Comparison of ENCODE assay signal across 8 mouse cellular contexts in the genomic region with DNA sequence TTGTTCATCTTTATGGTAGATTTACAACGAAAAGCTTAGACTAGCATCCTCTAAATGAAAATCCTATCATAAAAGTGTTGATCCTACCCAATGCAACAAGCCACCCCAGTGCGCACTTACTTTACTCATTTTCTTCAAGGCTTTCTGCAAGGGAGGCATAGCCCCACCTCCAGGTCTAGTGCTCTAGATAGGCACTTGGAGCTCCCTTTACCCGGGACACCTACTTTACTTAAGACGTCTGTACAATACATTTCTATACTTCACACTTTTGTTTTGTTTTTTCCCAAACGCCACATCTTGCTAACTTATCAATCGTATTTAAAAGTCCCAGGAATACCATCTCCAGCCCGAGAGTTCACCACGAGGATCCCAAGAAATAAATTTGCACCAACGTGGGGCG. TPM values are rescaled to one million over a fixed set of nuclear protein-coding genes. Genes with fewer than 3 reads are reported as not detected.
DNase-seq lines count a peak whose midpoint lies in the region; ATAC-seq and TF ChIP-seq lines count a peak whose summit lies in the region.

No protein-coding gene starts in this region.

- no peaks in the 10 kb centered on the region for H3K27me3 ChIP-seq in heart, postnatal 0 days (ENCODE audit: control insufficient read depth, insufficient read depth, low read length)
- no peaks in the 10 kb centered on the region for H3K27me3 ChIP-seq in MEL (ENCODE audit: control insufficient read depth in 1 of 2, insufficient read depth in 2 of 2, low read length in 2 of 2)
- no peaks in the 10 kb centered on the region for H3K27me3 ChIP-seq in hindbrain, embryonic 10.5 days (ENCODE audit: insufficient read depth, poor library complexity, severe bottlenecking)
- H3K27me3 ChIP-seq in midbrain, embryonic 11.5 days (ENCODE audit: control insufficient read depth, insufficient read depth, low read length) = no peaks in the 10 kb centered on the region

- ATAC-seq in heart, postnatal 0 days (ENCODE audit: insufficient read depth, low read depth) = no peak
- no peak for ATAC-seq in midbrain, embryonic 11.5 days (ENCODE audit: low FRiP score)

- H3K4me3 ChIP-seq in heart, postnatal 0 days (ENCODE audit: low read depth, low read length) = peak overlapping the region; percentile 56
- peak overlapping the region; percentile 84 to 90 for H3K4me3 ChIP-seq in MEL (ENCODE audit: control insufficient read depth in 1 of 2, insufficient read depth in 1 of 2, low read depth in 2 of 2, low read length in 2 of 2)
- H3K4me3 ChIP-seq in hindbrain, embryonic 10.5 days = peak overlapping the region; percentile 69
- H3K4me3 ChIP-seq in midbrain, embryonic 11.5 days (ENCODE audit: low read depth, low read length) = peak overlapping the region; percentile 54

- peaks cover 17% of the 10 kb centered on the region for H3K79me2 ChIP-seq in MEL (ENCODE audit: control insufficient read depth, insufficient read depth, low read length, poor library complexity)

- TF ChIP-seq CTCF in heart, postnatal 0 days (IDR thresholded peaks at IDR 0.05; ENCODE audit: low read depth) = no peak
- TF ChIP-seq CTCF in MEL (IDR thresholded peaks at IDR 0.05 in 2 of 3, conservative IDR thresholded peaks at IDR 0.05 in 1 of 3; ENCODE audit: control insufficient read depth in 1 of 3, insufficient read depth in 1 of 3, low read depth in 2 of 3, low read length in 3 of 3, poor library complexity in 1 of 3, severe bottlenecking in 1 of 3) = no peak

- no peak for DNase-seq in heart, postnatal 0 days (ENCODE audit: low spot score)
- no peak for DNase-seq in heart, postnatal 10 days
- peak; percentile 69 for DNase-seq in MEL (ENCODE audit: low read depth, low spot score)
- DNase-seq in hindbrain, embryonic 10.5 days (ENCODE audit: low spot score) = no peak
- no peak for DNase-seq in midbrain, embryonic 11.5 days (ENCODE audit: low spot score, missing footprints)
- no peak for DNase-seq in adrenal gland, adult (ENCODE audit: inconsistent age in 2 of 2, low spot score in 1 of 2)
- no peak for DNase-seq in natural killer cell, adult 2 months (ENCODE audit: low spot score in 2 of 2)
- DNase-seq in retina, embryonic 14.5 days (ENCODE audit: low spot score) = no peak

- WGBS in heart, postnatal 0 days = 9% methylated on average over 10 of the region's 10 CpGs
- 12% methylated on average over 10 of the region's 10 CpGs for WGBS in hindbrain, embryonic 10.5 days
- WGBS in midbrain, embryonic 11.5 days = 17% methylated on average over 10 of the region's 10 CpGs

- no peak for TF ChIP-seq RAD21 in MEL (IDR thresholded peaks at IDR 0.05; ENCODE audit: low read depth, low read length)

- peak overlapping the region; percentile 84 for H3K27ac ChIP-seq in heart, postnatal 0 days (ENCODE audit: low read depth)
- peak overlapping the region; percentile 87 for H3K27ac ChIP-seq in MEL (ENCODE audit: control insufficient read depth, low read depth, low read length)
- H3K27ac ChIP-seq in hindbrain, embryonic 10.5 days = peak overlapping the region; percentile 93
- peak overlapping the region; percentile 79; the same call in 1 of the 2 replicates for H3K27ac ChIP-seq in midbrain, embryonic 11.5 days (ENCODE audit: low read depth, low read length)

- peaks cover 10% of the 10 kb centered on the region; the same call in 1 of the 2 replicates for H3K4me1 ChIP-seq in heart, postnatal 0 days (ENCODE audit: control insufficient read depth, insufficient read depth)
- H3K4me1 ChIP-seq in MEL (ENCODE audit: control insufficient read depth in 1 of 2, insufficient read depth in 2 of 2, low read length in 2 of 2) = peaks cover 2 to 6% of the 10 kb centered on the region in 2 experiments; a peak in 2 of 4 replicates
- peaks cover 32% of the 10 kb centered on the region for H3K4me1 ChIP-seq in hindbrain, embryonic 10.5 days (replicated peaks)
- peaks cover 11% of the 10 kb centered on the region for H3K4me1 ChIP-seq in midbrain, embryonic 11.5 days (ENCODE audit: control insufficient read depth, insufficient read depth, low read length)

- TF ChIP-seq EP300 in heart, postnatal 0 days (IDR thresholded peaks at IDR 0.05; ENCODE audit: low read depth) = no peak
- TF ChIP-seq EP300 in MEL (IDR thresholded peaks at IDR 0.05; ENCODE audit: low read depth in 1 of 2, low read length in 2 of 2) = no peak

- no peak for TF ChIP-seq POLR2A in MEL (IDR thresholded peaks at IDR 0.05; ENCODE audit: control insufficient read depth in 1 of 2, insufficient read depth in 1 of 2, low read depth in 1 of 2, low read length in 2 of 2, poor library complexity in 1 of 2)

- H3K9ac ChIP-seq in heart, postnatal 0 days (replicated peaks; ENCODE audit: low read depth, low read length) = peak overlapping the region; percentile 67
- H3K9ac ChIP-seq in MEL (ENCODE audit: control insufficient read depth, low read depth, low read length, poor library complexity, severe bottlenecking) = peak overlapping the region; percentile 87
- peak overlapping the region; percentile 83 for H3K9ac ChIP-seq in midbrain, embryonic 11.5 days (ENCODE audit: low read length)

- peaks cover 28% of the 10 kb centered on the region for H3K36me3 ChIP-seq in heart, postnatal 0 days (replicated peaks; ENCODE audit: control insufficient read depth, insufficient read depth, low read length)
- H3K36me3 ChIP-seq in MEL (ENCODE audit: control insufficient read depth in 1 of 2, insufficient read depth in 2 of 2, low read length in 2 of 2) = no peaks in the 10 kb centered on the region; a peak in 2 of 4 replicates
- peaks cover 62% of the 10 kb centered on the region for H3K36me3 ChIP-seq in hindbrain, embryonic 10.5 days
- no peaks in the 10 kb centered on the region; the same call in 1 of the 2 replicates for H3K36me3 ChIP-seq in midbrain, embryonic 11.5 days (ENCODE audit: control insufficient read depth, insufficient read depth, low read length)

- H3K9me3 ChIP-seq in heart, postnatal 0 days (replicated peaks; ENCODE audit: control insufficient read depth, low read length) = no peaks in the 10 kb centered on the region
- H3K9me3 ChIP-seq in MEL (replicated peaks; ENCODE audit: insufficient read depth, low read length) = no peaks in the 10 kb centered on the region
- no peaks in the 10 kb centered on the region for H3K9me3 ChIP-seq in hindbrain, embryonic 10.5 days
- H3K9me3 ChIP-seq in midbrain, embryonic 11.5 days (ENCODE audit: control insufficient read depth, low read length) = no peaks in the 10 kb centered on the region

- intact Hi-C loops in heart, postnatal 10 days (cut with DNase I) = no loop called here

- peak overlapping the region; percentile 86 for H3K4me2 ChIP-seq in heart, postnatal 0 days (ENCODE audit: low read depth, low read length)
- H3K4me2 ChIP-seq in midbrain, embryonic 11.5 days = peak overlapping the region; percentile 71

TF ChIP-seq in MEL, 35 proteins besides CTCF, POLR2A, EP300 and RAD21:
- TF ChIP-seq MAX (IDR thresholded peaks at IDR 0.05; ENCODE audit: low read length) = no peak
- no peak for TF ChIP-seq ZKSCAN1 (IDR thresholded peaks at IDR 0.05; ENCODE audit: low read depth, low read length)
- TF ChIP-seq POLR2AphosphoS2 (IDR thresholded peaks at IDR 0.05; ENCODE audit: low read length) = no peak
- no peak for TF ChIP-seq SIN3A (IDR thresholded peaks at IDR 0.05; ENCODE audit: low read length)
- TF ChIP-seq POLR2AphosphoS5 (IDR thresholded peaks at IDR 0.05; ENCODE audit: borderline replicate concordance, low read depth, low read length) = no peak

RNA-seq across cellular contexts. Expression of a gene that starts 0.3 kb away (rescaled TPM):
- total RNA-seq in heart, postnatal 0 days (2014; rRNA removed; ENCODE audit: low replicate concordance) = 9.0 and 43.8 TPM in 2 replicates
- 16.1 and 16.2 TPM in 2 replicates for polyA plus RNA-seq in heart, postnatal 0 days (2015; fragmentation: Nextera tagmentation; extraction: Ambion mirVana)
- 10 to 100 TPM; 15.1 to 15.8 TPM for total RNA-seq in heart, postnatal 10 days (2021)
- 26.9 and 28.5 TPM in 2 replicates for total RNA-seq in MEL (2012; rRNA removed)
- polyA plus RNA-seq in MEL (2012; ENCODE audit: insufficient read depth in 1 of 2, insufficient read length in 2 of 2, low read depth in 1 of 2, low replicate concordance in 2 of 2, missing spikeins in 1 of 2) = 10 to 100 TPM in 1 of 2 experiments, not detected in 1; 32.8 TPM
- polyA plus RNA-seq in hindbrain, embryonic 10.5 days (2016; fragmentation: Nextera tagmentation; extraction: Ambion mirVana) = 70.7 and 75.9 TPM in 2 replicates
- polyA plus RNA-seq in midbrain, embryonic 11.5 days (2014; fragmentation: Nextera tagmentation; extraction: Ambion mirVana) = 66.6 and 67.2 TPM in 2 replicates

RNA-seq across cellular contexts. Expression of a gene that starts 0.6 kb away (rescaled TPM):
- 8.7 and 15.2 TPM in 2 replicates for total RNA-seq in heart, postnatal 0 days (2014; rRNA removed; ENCODE audit: low replicate concordance)
- polyA plus RNA-seq in heart, postnatal 0 days (2015; fragmentation: Nextera tagmentation; extraction: Ambion mirVana) = 27.1 and 27.9 TPM in 2 replicates
- total RNA-seq in heart, postnatal 10 days (2021) = 10 to 100 TPM; 18.7 TPM
- 74.3 and 84.9 TPM in 2 replicates for total RNA-seq in MEL (2012; rRNA removed)
- 100 to 1,000 TPM in 1 of 2 experiments, 10 to 100 TPM in 1; 76.8 to 503 TPM for polyA plus RNA-seq in MEL (2012; ENCODE audit: insufficient read depth in 1 of 2, insufficient read length in 2 of 2, low read depth in 1 of 2, low replicate concordance in 2 of 2, missing spikeins in 1 of 2)
- polyA plus RNA-seq in hindbrain, embryonic 10.5 days (2016; fragmentation: Nextera tagmentation; extraction: Ambion mirVana) = 54.8 and 58.9 TPM in 2 replicates
- 56.8 and 61.9 TPM in 2 replicates for polyA plus RNA-seq in midbrain, embryonic 11.5 days (2014; fragmentation: Nextera tagmentation; extraction: Ambion mirVana)

RNA-seq across cellular contexts. Expression of a gene that starts 20.8 kb away (rescaled TPM):
- 59.3 and 100 TPM in 2 replicates for total RNA-seq in heart, postnatal 0 days (2014; rRNA removed; ENCODE audit: low replicate concordance)
- polyA plus RNA-seq in heart, postnatal 0 days (2015; fragmentation: Nextera tagmentation; extraction: Ambion mirVana) = 105 and 108 TPM in 2 replicates
- 10 to 100 TPM; 62.6 to 80.1 TPM for total RNA-seq in heart, postnatal 10 days (2021)
- 32.5 and 35.8 TPM in 2 replicates for total RNA-seq in MEL (2012; rRNA removed)
- polyA plus RNA-seq in MEL (2012; ENCODE audit: insufficient read depth in 1 of 2, insufficient read length in 2 of 2, low read depth in 1 of 2, low replicate concordance in 2 of 2, missing spikeins in 1 of 2) = 1,000 to 10,000 TPM in 1 of 2 experiments, 10 to 100 TPM in 1; 41.1 to 1,029 TPM
- polyA plus RNA-seq in hindbrain, embryonic 10.5 days (2016; fragmentation: Nextera tagmentation; extraction: Ambion mirVana) = 121 and 127 TPM in 2 replicates
- 157 and 173 TPM in 2 replicates for polyA plus RNA-seq in midbrain, embryonic 11.5 days (2014; fragmentation: Nextera tagmentation; extraction: Ambion mirVana)

RNA-seq across cellular contexts. Expression of a gene that starts 52.0 kb away (rescaled TPM):
- 59.3 and 74.6 TPM in 2 replicates for total RNA-seq in heart, postnatal 0 days (2014; rRNA removed; ENCODE audit: low replicate concordance)
- polyA plus RNA-seq in heart, postnatal 0 days (2015; fragmentation: Nextera tagmentation; extraction: Ambion mirVana) = 158 and 163 TPM in 2 replicates
- total RNA-seq in heart, postnatal 10 days (2021) = 100 to 1,000 TPM; 109 to 117 TPM
- 199 and 221 TPM in 2 replicates for total RNA-seq in MEL (2012; rRNA removed)
- polyA plus RNA-seq in MEL (2012; ENCODE audit: insufficient read depth in 1 of 2, insufficient read length in 2 of 2, low read depth in 1 of 2, low replicate concordance in 2 of 2, missing spikeins in 1 of 2) = 100 to 1,000 TPM; 242 to 268 TPM
- 367 and 442 TPM in 2 replicates for polyA plus RNA-seq in hindbrain, embryonic 10.5 days (2016; fragmentation: Nextera tagmentation; extraction: Ambion mirVana)
- polyA plus RNA-seq in midbrain, embryonic 11.5 days (2014; fragmentation: Nextera tagmentation; extraction: Ambion mirVana) = 587 and 613 TPM in 2 replicates
